Mouse (Mus musculus) olfactory bulb, adult 2 months (tissue): ENCODE data around the gene Iqcf6.

ENCODE experiments used
- CTCF ChIP-seq: fragments of 200-500 bp; IDR thresholded peaks from 2 replicates; pipeline ENCODE4 v1.5.1; 2012; ENCODE audit warnings: low read depth, mild to moderate bottlenecking, low read length, moderate library complexity; ENCODE audit not compliant: insufficient read depth
- POLR2A ChIP-seq: fragments of 200-500 bp; IDR thresholded peaks from 2 replicates; pipeline ENCODE4 v1.6.1; 2012; ENCODE audit warnings: mild to moderate bottlenecking, low read depth, low read length, moderate library complexity; ENCODE audit not compliant: insufficient read depth

GRCm38 (mm10) chr9:106592158-106592557, 34.2 kb upstream of the Iqcf6 start:
- TF ChIP-seq POLR2A (no peak), CTCF (no peak)
